Mouse (Mus musculus): Measurements from ENCODE around the gene Olfr1106.

Gene Olfr1106

DNA sequence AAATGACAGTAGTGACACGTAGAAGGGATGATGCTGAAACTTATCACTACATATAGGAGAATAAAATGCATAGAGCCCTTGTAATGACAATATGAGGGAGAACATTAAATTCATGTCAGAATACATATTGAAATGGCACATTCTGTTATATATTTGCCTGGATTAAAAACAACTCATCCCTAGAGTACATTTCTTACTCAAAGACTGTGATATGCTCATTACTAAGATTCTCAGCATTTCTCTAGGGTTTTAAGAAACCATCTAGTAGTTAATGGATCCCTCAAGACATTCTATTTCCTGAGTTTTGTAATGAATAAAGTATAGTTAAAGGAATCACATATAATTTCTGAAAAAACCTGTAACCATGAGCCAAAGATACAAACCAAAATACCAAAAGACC lies at the start of gene Olfr1106:
Olfr1106 (minus strand) TSS at position 101 of the 400 bp plus-strand sequence.
- Histone ChIP-seq H3K27me3 (ENCODE audit: control insufficient read depth, insufficient read depth, low read length, poor library complexity, severe bottlenecking) (no peaks in the 10 kb centered on the region), H3K36me3 (ENCODE audit: control insufficient read depth, insufficient read depth, low read length, poor library complexity, severe bottlenecking) (no peaks in the 10 kb centered on the region)
- DNase-seq (ENCODE audit: low read depth, low spot score), result no peak

DNA sequence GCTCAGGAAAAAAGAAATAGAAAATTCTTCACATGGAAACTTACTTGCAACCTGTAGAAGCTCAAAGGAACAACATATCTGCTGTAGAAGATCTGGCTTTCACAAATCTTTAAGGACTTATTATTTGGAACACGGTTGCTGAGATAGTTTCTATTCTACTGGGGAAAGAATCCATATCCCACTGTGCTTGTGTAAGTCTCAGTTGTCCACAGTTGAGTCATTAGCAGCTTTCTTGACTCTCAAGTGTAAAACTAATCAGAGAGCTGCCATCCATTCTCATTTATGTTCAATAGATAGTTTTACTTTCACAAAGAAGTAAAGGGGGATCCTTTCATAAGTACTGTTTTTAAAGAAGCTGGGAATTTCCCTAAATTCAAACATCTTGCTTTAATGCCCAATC lies 43.8 kb upstream of the Olfr1106 start, which contains the start of gene Olfr1109:
Olfr1109 (minus strand) TSS at position 101 of the 400 bp plus-strand sequence.
- H3K36me3 ChIP-seq (ENCODE audit: control insufficient read depth, insufficient read depth, low read length, poor library complexity, severe bottlenecking), result no peaks in the 10 kb centered on the region
- DNase-seq (ENCODE audit: low read depth, low spot score), result no peak
- no peaks in the 10 kb centered on the region for H3K27me3 ChIP-seq (ENCODE audit: control insufficient read depth, insufficient read depth, low read length, poor library complexity, severe bottlenecking)

DNA sequence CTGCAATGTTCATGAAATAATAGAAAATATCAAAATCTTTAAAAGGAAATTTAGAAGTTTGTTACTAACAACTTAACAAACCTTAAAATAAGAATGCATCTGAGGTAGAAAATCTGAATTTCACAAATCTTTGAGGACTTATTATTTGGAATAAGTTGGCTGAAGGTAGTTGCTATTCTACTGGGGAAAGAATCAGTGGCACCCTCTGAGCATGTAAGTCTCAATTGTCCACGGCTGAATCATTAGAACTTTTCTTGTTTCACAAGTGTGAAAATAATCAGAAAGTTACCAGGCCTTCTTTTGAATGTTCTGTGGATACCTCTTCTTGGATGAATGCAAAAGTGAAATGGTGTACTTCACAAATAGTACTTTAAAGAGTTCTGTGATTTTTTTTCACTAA lies 23.6 kb upstream of the Olfr1106 start, which contains the start of gene Olfr1107:
Olfr1107 (minus strand) TSS at position 101 of the 400 bp plus-strand sequence.
- no peak for DNase-seq (ENCODE audit: low read depth, low spot score)
- Histone ChIP-seq H3K27me3 (ENCODE audit: control insufficient read depth, insufficient read depth, low read length, poor library complexity, severe bottlenecking) (no peaks in the 10 kb centered on the region), H3K36me3 (ENCODE audit: control insufficient read depth, insufficient read depth, low read length, poor library complexity, severe bottlenecking) (no peaks in the 10 kb centered on the region)

DNA sequence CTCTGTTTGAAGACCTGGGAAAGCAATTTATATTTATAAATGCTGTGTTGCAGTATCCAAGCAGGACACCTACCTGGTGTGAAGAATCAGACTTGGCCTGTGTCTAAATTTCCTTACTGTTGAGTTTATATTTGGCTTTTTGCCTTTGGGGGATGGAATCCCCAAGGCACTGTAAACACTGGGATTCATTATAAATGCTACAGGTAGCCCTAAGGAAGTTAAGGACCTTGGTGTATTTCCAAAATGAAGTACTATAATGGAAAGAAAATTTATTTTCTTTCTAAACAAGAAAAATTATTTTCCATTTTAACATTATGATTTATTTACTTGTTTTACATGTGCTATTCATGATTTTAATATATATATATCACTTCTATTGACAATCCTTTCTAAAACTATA lies 15.6 kb downstream of the Olfr1106 start, which contains the start of gene Olfr1105:
Olfr1105 (minus strand) TSS at position 101 of the 400 bp plus-strand sequence.
- DNase-seq (ENCODE audit: low read depth, low spot score), result no peak
- H3K27me3 ChIP-seq (ENCODE audit: control insufficient read depth, insufficient read depth, low read length, poor library complexity, severe bottlenecking), result no peaks in the 10 kb centered on the region
- H3K36me3 ChIP-seq (ENCODE audit: control insufficient read depth, insufficient read depth, low read length, poor library complexity, severe bottlenecking), result no peaks in the 10 kb centered on the region

- no peaks in the 10 kb centered on the region for H3K27me3 ChIP-seq (ENCODE audit: control insufficient read depth, insufficient read depth, low read length, poor library complexity, severe bottlenecking)
- DNase-seq (ENCODE audit: low read depth, low spot score), result no peak
- no peaks in the 10 kb centered on the region for H3K36me3 ChIP-seq (ENCODE audit: control insufficient read depth, insufficient read depth, low read length, poor library complexity, severe bottlenecking)
Observed at GRCm38 (mm10) chr2:87026980-87027379, 25.1 kb downstream of the Olfr1106 start, which contains the start of gene Olfr1104. TSS of gene Olfr1104 (minus strand) at chr2:87027080.

GRCm38 (mm10) chr2:86998098-86998497 lies 54.0 kb downstream of the Olfr1106 start, which contains the start of gene Olfr1102:
TSS of gene Olfr1102 (plus strand) at chr2:86998398.
- no peaks in the 10 kb centered on the region for H3K36me3 ChIP-seq (ENCODE audit: control insufficient read depth, insufficient read depth, low read length, poor library complexity, severe bottlenecking)
- no peak for DNase-seq (ENCODE audit: low read depth, low spot score)
- no peaks in the 10 kb centered on the region for H3K27me3 ChIP-seq (ENCODE audit: control insufficient read depth, insufficient read depth, low read length, poor library complexity, severe bottlenecking)
